ENCODE assay signal across 18 mouse cellular contexts in genomic region chr12:107723062-107723859, GRCm38 (mm10).
DNase-seq lines count a peak whose midpoint lies in the region; ATAC-seq lines count a peak whose summit lies in the region.
"Had no signal": no experiment of that assay in that cellular context is flagged by ENCODE, and none has a peak within 500 bp of the region (broad histone marks: within the 10 kb centered on the region; RNA-seq: fewer than 3 reads in every experiment).

No protein-coding gene starts in this region.

- H3K9me3 ChIP-seq in forebrain, embryonic 10.5 days, result 0 out of 2 replicates have a peak, but pooled peaks cover 6% of the 10 kb centered on the region
- H3K9me3 ChIP-seq in forebrain, embryonic 11.5 days (ENCODE audit: control insufficient read depth, low read length), result no peaks in the 10 kb centered on the region
- H3K9me3 ChIP-seq in limb, embryonic 10.5 days (replicated peaks), result no peaks in the 10 kb centered on the region
- H3K9me3 ChIP-seq in midbrain, embryonic 15.5 days, result no peaks in the 10 kb centered on the region

- H3K27me3 ChIP-seq in forebrain, embryonic 10.5 days (ENCODE audit: poor library complexity, severe bottlenecking), result peaks cover 10% of the 10 kb centered on the region; the same call in 1 of the 2 replicates
- no peaks in the 10 kb centered on the region for H3K27me3 ChIP-seq in forebrain, embryonic 11.5 days (ENCODE audit: control insufficient read depth, insufficient read depth, low read length)
- H3K27me3 ChIP-seq in limb, embryonic 10.5 days (ENCODE audit: low read depth, poor library complexity, severe bottlenecking), result no peaks in the 10 kb centered on the region
- H3K27me3 ChIP-seq in midbrain, embryonic 15.5 days (replicated peaks), result 0 out of 2 replicates have a peak, but pooled peaks cover 4% of the 10 kb centered on the region

- 82% methylated on average over 9 of the region's 9 CpGs for WGBS in forebrain, embryonic 10.5 days
- 79% methylated on average over 9 of the region's 9 CpGs for WGBS in forebrain, embryonic 11.5 days
- WGBS in limb, embryonic 10.5 days, result 55% methylated on average over 9 of the region's 9 CpGs
- WGBS in midbrain, embryonic 15.5 days, result 56% methylated on average over 9 of the region's 9 CpGs

- peak overlapping the region; percentile 58 for H3K27ac ChIP-seq in forebrain, embryonic 10.5 days
- no peak overlapping the region for H3K27ac ChIP-seq in forebrain, embryonic 11.5 days (ENCODE audit: low read depth, low read length)
- peak overlapping the region; percentile 77 for H3K27ac ChIP-seq in limb, embryonic 10.5 days
- H3K27ac ChIP-seq in midbrain, embryonic 15.5 days, result peak overlapping the region; percentile 53

- no peak overlapping the region for H3K9ac ChIP-seq in forebrain, embryonic 11.5 days (ENCODE audit: low read length)
- H3K9ac ChIP-seq in midbrain, embryonic 15.5 days, result no peak overlapping the region; the same call in 1 of the 2 replicates

- ATAC-seq in forebrain, embryonic 11.5 days (replicated peaks; ENCODE audit: low FRiP score), result no peak
- ATAC-seq in midbrain, embryonic 15.5 days (replicated peaks), result peak; percentile 58
- ATAC-seq: activated CD4-positive, CD25-positive, alpha-beta regulatory T cell, adult 4 months; forebrain, embryonic 16.5 days; hindbrain, embryonic 16.5 days had no signal

- no peaks in the 10 kb centered on the region for H3K36me3 ChIP-seq in forebrain, embryonic 10.5 days (replicated peaks)
- no peaks in the 10 kb centered on the region for H3K36me3 ChIP-seq in forebrain, embryonic 11.5 days (ENCODE audit: control insufficient read depth, insufficient read depth, low read length)
- H3K36me3 ChIP-seq in limb, embryonic 10.5 days, result no peaks in the 10 kb centered on the region
- H3K36me3 ChIP-seq in midbrain, embryonic 15.5 days (replicated peaks), result no peaks in the 10 kb centered on the region

- no peak for DNase-seq in forebrain, embryonic 10.5 days (ENCODE audit: extremely low spot score, low spot score)
- DNase-seq in forebrain, embryonic 11.5 days (ENCODE audit: low spot score), result no peak
- DNase-seq in kidney, postnatal 4 days, result peak; percentile 38 to 48
- DNase-seq in kidney, adult 11 months, result no peak
- DNase-seq in limb, embryonic 10.5 days (ENCODE audit: low spot score), result peak; percentile 67
- no peak for DNase-seq in left cerebral cortex, postnatal 25 days (ENCODE audit: low spot score in 2 of 2)
- no peak for DNase-seq in cerebellum, postnatal 36 days
- DNase-seq: cerebellum, adult 9-11 months; gastrocnemius, postnatal 25 days; heart, postnatal 10 days; layer of hippocampus, postnatal 36 days; liver; lung, adult 18-20 months; lung, postnatal 4 days had no signal

- peaks cover 27% of the 10 kb centered on the region for H3K4me1 ChIP-seq in forebrain, embryonic 10.5 days
- H3K4me1 ChIP-seq in forebrain, embryonic 11.5 days (replicated peaks; ENCODE audit: control insufficient read depth, insufficient read depth, low read length), result no peaks in the 10 kb centered on the region
- H3K4me1 ChIP-seq in limb, embryonic 10.5 days, result peaks cover 43% of the 10 kb centered on the region
- peaks cover 19% of the 10 kb centered on the region for H3K4me1 ChIP-seq in midbrain, embryonic 15.5 days

- no peak overlapping the region for H3K4me2 ChIP-seq in forebrain, embryonic 11.5 days (ENCODE audit: low read depth, low read length, severe bottlenecking)
- H3K4me2 ChIP-seq in midbrain, embryonic 15.5 days, result no peak overlapping the region; the same call in 1 of the 2 replicates

- intact Hi-C loops in left cerebral cortex, postnatal 25 days (cut with DNase I), result no loop called here

- H3K4me3 ChIP-seq in forebrain, embryonic 10.5 days, result no peak overlapping the region
- H3K4me3 ChIP-seq in forebrain, embryonic 11.5 days (ENCODE audit: low read depth, low read length), result no peak overlapping the region
- H3K4me3 ChIP-seq in limb, embryonic 10.5 days, result no peak overlapping the region
- H3K4me3 ChIP-seq in midbrain, embryonic 15.5 days, result no peak overlapping the region

Comparison
In these comparisons a context has a peak if more than half of its experiments do, and no peak if none do; other contexts are left out.
1. DNase-seq: peak in kidney, postnatal 4 days (2 of 2) and limb, embryonic 10.5 days (single experiment); none in forebrain, embryonic 10.5 days (single experiment), forebrain, embryonic 11.5 days (single experiment), kidney, adult 11 months (single experiment), left cerebral cortex, postnatal 25 days (0 of 2) and cerebellum, postnatal 36 days (0 of 2).